Mouse (Mus musculus) myocyte (in vitro differentiated cells): ENCODE results near the gene Gm29735.
"Not testable (repeated sequence)": the region's sequence is repeated elsewhere in the genome, so short reads cannot be mapped to it uniquely, and the experiment has no call there.

Experiments used
- E2F4 ChIP-seq: IDR thresholded peaks from one replicate; pipeline ENCODE4 v1.6.1; 2011; ENCODE audit warnings: mild to moderate bottlenecking, control low read depth, moderate library complexity; ENCODE audit not compliant: insufficient read depth
- MAX ChIP-seq: IDR thresholded peaks from one replicate; pipeline ENCODE4 v1.6.1; 2011; ENCODE audit warnings: low read depth, mild to moderate bottlenecking, control low read depth
- MYOG ChIP-seq, 3 experiments: IDR thresholded peaks; one replicate each; pipeline ENCODE4 v1.6.1; 2011; ENCODE audit warnings: control low read depth in 2 of 3, low read depth in 2 of 3, mild to moderate bottlenecking in 2 of 3; ENCODE audit not compliant: insufficient read length in 2 of 3, control insufficient read depth in 1 of 3, insufficient read depth in 1 of 3
- POLR2A ChIP-seq: IDR thresholded peaks from one replicate; pipeline ENCODE4 v1.6.1; 2011; ENCODE audit warnings: low read depth, mild to moderate bottlenecking, control low read depth, moderate library complexity; ENCODE audit not compliant: insufficient read length
- POLR2AphosphoS2 ChIP-seq: IDR thresholded peaks from one replicate; pipeline ENCODE4 v1.6.1; 2011; ENCODE audit warnings: low read depth, control low read depth; ENCODE audit not compliant: insufficient read length
- SRF ChIP-seq: IDR thresholded peaks from one replicate; pipeline ENCODE4 v1.6.1; 2011; ENCODE audit warnings: low read depth; ENCODE audit not compliant: control insufficient read depth, insufficient read length
- TCF12 ChIP-seq: IDR thresholded peaks from one replicate; pipeline ENCODE4 v1.6.1; 2011; ENCODE audit warnings: mild to moderate bottlenecking, control low read depth; ENCODE audit not compliant: poor library complexity, insufficient read depth, severe bottlenecking
- TCF3 ChIP-seq: IDR thresholded peaks from one replicate; pipeline ENCODE4 v1.6.1; 2011; ENCODE audit warnings: low read depth, control low read depth; ENCODE audit not compliant: insufficient read length
- USF1 ChIP-seq: IDR thresholded peaks from one replicate; pipeline ENCODE4 v1.6.1; 2011; ENCODE audit warnings: low read depth, mild to moderate bottlenecking, control low read depth, moderate library complexity

DNA sequence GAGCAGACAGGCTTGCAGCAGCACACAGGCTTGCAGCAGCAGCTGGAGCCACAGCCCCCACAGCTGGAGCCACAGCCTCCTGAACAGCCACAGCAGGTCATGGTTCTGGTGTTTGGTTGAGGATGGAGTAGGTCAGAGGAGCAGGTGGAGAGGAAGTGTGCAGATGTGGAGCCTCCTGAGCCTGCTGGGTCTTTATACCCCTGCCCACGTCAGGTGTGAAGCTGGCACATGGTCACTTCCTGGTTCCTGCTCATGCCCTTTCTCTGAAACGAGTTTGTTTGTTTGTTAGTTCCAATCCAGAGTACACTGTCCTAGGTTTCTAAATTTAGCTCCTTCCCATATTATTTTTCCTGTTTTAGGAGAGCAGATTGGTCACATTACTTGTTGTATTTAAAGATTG, at the start of gene Gm29735:
- not testable (repeated sequence) for TF ChIP-seq TCF12; MYOG (IDR thresholded peaks at IDR 0.05; ENCODE audit: control insufficient read depth in 1 of 3, insufficient read depth in 1 of 3, insufficient read length in 2 of 3, low read depth in 2 of 3); POLR2A; USF1; TCF3; E2F4; POLR2AphosphoS2; SRF; MAX
